Mouse (Mus musculus): Measurements from ENCODE around the gene Ryr3. TPM values are rescaled to one million over a fixed set of nuclear protein-coding genes. Genes with fewer than 3 reads are reported as not detected.

Ryr3 gene
- 1 to 10 TPM; 2.1 to 3.5 TPM for total RNA-seq (2021)

GRCm38 (mm10) chr2:113216746-113217461, at the start of gene Ryr3:
Gene Ryr3 (minus strand): TSS chr2:113217096.
- DNase-seq: peak; percentile 21 to 24
- intact Hi-C loops (cut with DNase I): no loop called here

GRCm38 (mm10) chr2:113238871-113239270, 22.0 kb upstream of the Ryr3 start:
- no peak for DNase-seq
- intact Hi-C loops (cut with DNase I): no loop called here

GRCm38 (mm10) chr2:113236993-113237392, 20.1 kb upstream of the Ryr3 start:
- intact Hi-C loops (cut with DNase I): no loop called here
- DNase-seq: no peak

GRCm38 (mm10) chr2:113234559-113234958, 17.7 kb upstream of the Ryr3 start:
- peak; percentile 35 to 52 for DNase-seq
- intact Hi-C loops (cut with DNase I): loop anchor here (2.0 to 5.0 kb wide), 2 partner anchors 434 to 732 kb away; no protein-coding TSS in a partner anchor

- intact Hi-C loops (cut with DNase I): loop anchor here (5.0 kb wide), 1 partner anchor 731 kb away; no protein-coding TSS in a partner anchor
- DNase-seq: no peak
These were observed 16.5 kb upstream of the Ryr3 start for GRCm38 (mm10) chr2:113233356-113233755.

- DNase-seq: no peak
- intact Hi-C loops (cut with DNase I): no loop called here
These were observed 671 bp downstream of the Ryr3 start for GRCm38 (mm10) chr2:113216105-113216745.

GRCm38 (mm10) chr2:113210023-113210422, 6.9 kb downstream of the Ryr3 start:
- intact Hi-C loops (cut with DNase I): no loop called here
- DNase-seq: no peak

- intact Hi-C loops (cut with DNase I): no loop called here
- DNase-seq: no peak
These were observed 7.6 kb downstream of the Ryr3 start for GRCm38 (mm10) chr2:113209263-113209662.

- intact Hi-C loops (cut with DNase I): no loop called here
- DNase-seq: no peak
These were observed 14.0 kb downstream of the Ryr3 start for GRCm38 (mm10) chr2:113202857-113203256.

- DNase-seq: no peak
- intact Hi-C loops (cut with DNase I): no loop called here
These were observed 17.7 kb downstream of the Ryr3 start for GRCm38 (mm10) chr2:113199030-113199679.

GRCm38 (mm10) chr2:113187158-113187557, 29.7 kb downstream of the Ryr3 start:
- no peak for DNase-seq
- intact Hi-C loops (cut with DNase I): no loop called here

- no peak for DNase-seq
- intact Hi-C loops (cut with DNase I): no loop called here
These were observed 35.2 kb downstream of the Ryr3 start for GRCm38 (mm10) chr2:113181701-113182100.

- no peak for DNase-seq
- intact Hi-C loops (cut with DNase I): no loop called here
These were observed 38.8 kb downstream of the Ryr3 start for GRCm38 (mm10) chr2:113178047-113178446.

- intact Hi-C loops (cut with DNase I): no loop called here
- no peak for DNase-seq
These were observed 40.6 kb downstream of the Ryr3 start for GRCm38 (mm10) chr2:113176337-113176736.

- DNase-seq: no peak
- intact Hi-C loops (cut with DNase I): no loop called here
These were observed 48.8 kb downstream of the Ryr3 start for GRCm38 (mm10) chr2:113168096-113168495.

- intact Hi-C loops (cut with DNase I): no loop called here
- DNase-seq: no peak
These were observed 55.4 kb downstream of the Ryr3 start for GRCm38 (mm10) chr2:113161494-113161893.

- intact Hi-C loops (cut with DNase I): no loop called here
- DNase-seq: no peak
These were observed 79.1 kb downstream of the Ryr3 start for GRCm38 (mm10) chr2:113137766-113138165.

- no peak for DNase-seq
- intact Hi-C loops (cut with DNase I): no loop called here
These were observed 93.4 kb downstream of the Ryr3 start for GRCm38 (mm10) chr2:113123476-113123875.

GRCm38 (mm10) chr2:113119080-113119479, 97.8 kb downstream of the Ryr3 start:
- no peak for DNase-seq
- intact Hi-C loops (cut with DNase I): no loop called here

GRCm38 (mm10) chr2:113116788-113117187, 100.1 kb downstream of the Ryr3 start:
- DNase-seq: no peak
- intact Hi-C loops (cut with DNase I): no loop called here

- intact Hi-C loops (cut with DNase I): no loop called here
- DNase-seq: no peak
These were observed 101.0 kb downstream of the Ryr3 start for GRCm38 (mm10) chr2:113115897-113116283.
